Mouse (Mus musculus): ENCODE measurements around the gene Heatr5a. TPM values are rescaled to one million over a fixed set of nuclear protein-coding genes. Genes with fewer than 3 reads are reported as not detected.

Heatr5a gene
- polyA plus RNA-seq, 1 experiment: 8.2 TPM

DNA sequence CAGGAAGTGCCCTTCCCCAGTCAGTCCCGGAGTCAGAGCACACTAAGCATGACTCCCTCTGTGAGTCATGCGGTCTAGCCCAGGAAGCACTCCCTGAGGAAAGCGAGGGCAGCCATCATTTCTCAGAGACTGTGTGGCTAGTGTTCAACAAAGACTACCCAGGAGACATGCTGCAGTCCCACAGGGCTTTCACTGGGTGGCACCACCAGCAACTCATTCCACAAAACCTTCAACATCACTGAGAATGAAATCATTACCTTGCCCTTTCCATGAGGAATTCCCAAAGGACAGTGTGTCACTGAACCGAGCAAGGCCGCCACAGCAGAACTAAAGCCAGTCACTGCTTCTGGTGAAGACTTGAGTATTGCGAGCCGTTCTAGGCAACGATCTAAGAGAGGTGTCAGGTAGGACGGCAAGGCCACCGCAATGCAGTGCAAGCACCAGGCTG is 23.6 kb downstream of the Heatr5a start:
- no peak overlapping the region for H3K27ac ChIP-seq (ENCODE audit: insufficient read depth, low read length)

DNA sequence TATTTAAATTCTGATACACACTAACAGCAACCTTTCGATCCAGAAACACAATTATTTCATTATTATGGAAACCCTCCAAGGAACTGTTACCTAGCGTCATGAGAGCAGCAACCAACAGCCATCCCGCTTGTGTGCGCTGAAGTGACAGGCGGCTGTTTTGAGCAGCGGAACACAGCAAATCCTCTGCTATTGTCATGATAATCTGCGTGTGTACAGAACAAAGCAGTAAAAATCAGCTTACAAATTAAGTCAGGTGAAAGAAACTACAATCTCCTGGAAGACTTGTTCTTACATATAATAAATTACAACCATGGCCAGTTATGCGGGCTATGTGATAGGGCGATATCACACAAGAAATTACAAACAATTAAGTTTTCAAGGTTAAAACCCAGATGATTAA is 25.8 kb downstream of the Heatr5a start:
- TF ChIP-seq POLR2A (IDR thresholded peaks at IDR 0.05; ENCODE audit: extremely low read depth, insufficient read depth, low read length) (no peak), CTCF (IDR thresholded peaks at IDR 0.05; ENCODE audit: extremely low read depth, insufficient read depth, low read length) (no peak)
- no peaks in the 10 kb centered on the region for H3K4me1 ChIP-seq (ENCODE audit: control insufficient read depth, insufficient read depth, low read length)
- H3K4me3 ChIP-seq (ENCODE audit: insufficient read depth, low read length): no peak overlapping the region
- no peak overlapping the region for H3K27ac ChIP-seq (ENCODE audit: insufficient read depth, low read length)

More for the DNA sequence above, 23.6 kb downstream of the Heatr5a start:
- no peak overlapping the region for H3K4me3 ChIP-seq (ENCODE audit: insufficient read depth, low read length)
- TF ChIP-seq CTCF (IDR thresholded peaks at IDR 0.05; ENCODE audit: extremely low read depth, insufficient read depth, low read length): peak; percentile 37
- no peak for TF ChIP-seq POLR2A (IDR thresholded peaks at IDR 0.05; ENCODE audit: extremely low read depth, insufficient read depth, low read length)
- H3K4me1 ChIP-seq (ENCODE audit: control insufficient read depth, insufficient read depth, low read length): no peaks in the 10 kb centered on the region; the same call in 1 of the 2 replicates

DNA sequence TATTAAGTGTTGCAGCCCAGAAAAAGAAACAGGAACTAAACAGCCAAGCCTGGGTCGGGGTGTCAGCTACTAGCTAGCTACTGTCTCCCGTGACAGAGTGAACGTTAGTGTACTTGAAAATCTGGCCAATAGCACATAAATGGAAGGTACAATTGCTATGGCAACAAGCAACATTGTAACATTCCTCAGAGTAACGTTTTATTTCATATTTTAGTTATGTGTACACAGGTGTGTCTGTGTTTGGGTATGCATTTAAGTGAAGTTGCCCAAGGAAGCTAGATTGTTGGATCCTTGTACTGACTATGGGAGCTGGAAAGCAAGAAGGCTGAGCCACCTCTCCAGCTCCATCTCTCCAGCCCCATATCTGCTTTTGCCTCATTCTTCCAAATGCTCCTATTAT is 31.3 kb downstream of the Heatr5a start:
- Histone ChIP-seq H3K4me3 (ENCODE audit: insufficient read depth, low read length) (no peak overlapping the region), H3K27ac (ENCODE audit: insufficient read depth, low read length) (no peak overlapping the region), H3K4me1 (ENCODE audit: control insufficient read depth, insufficient read depth, low read length) (no peaks in the 10 kb centered on the region)
- TF ChIP-seq CTCF (IDR thresholded peaks at IDR 0.05; ENCODE audit: extremely low read depth, insufficient read depth, low read length): no peak
- TF ChIP-seq POLR2A (IDR thresholded peaks at IDR 0.05; ENCODE audit: extremely low read depth, insufficient read depth, low read length): no peak

DNA sequence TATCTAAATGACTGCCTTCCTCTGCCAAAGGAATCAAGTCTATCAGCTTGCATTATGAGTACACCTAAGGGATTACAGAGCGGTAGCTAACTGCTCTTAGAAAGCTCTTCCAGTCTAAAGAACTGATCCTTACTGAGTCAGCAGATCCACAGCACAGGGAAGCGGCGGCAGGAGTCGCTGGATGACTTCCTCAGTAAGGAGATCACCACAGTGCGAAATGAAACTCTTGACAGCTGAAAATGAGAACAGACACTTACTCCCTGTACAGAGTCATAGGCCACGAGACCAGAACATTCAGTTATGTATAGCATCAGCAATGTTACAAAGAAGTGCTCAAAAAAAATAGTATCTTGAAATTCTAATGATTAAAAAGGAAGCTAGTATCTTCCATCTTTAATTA is 33.2 kb downstream of the Heatr5a start:
- H3K27ac ChIP-seq (ENCODE audit: insufficient read depth, low read length): no peak overlapping the region
- no peaks in the 10 kb centered on the region for H3K4me1 ChIP-seq (ENCODE audit: control insufficient read depth, insufficient read depth, low read length)
- TF ChIP-seq POLR2A (IDR thresholded peaks at IDR 0.05; ENCODE audit: extremely low read depth, insufficient read depth, low read length) (no peak), CTCF (IDR thresholded peaks at IDR 0.05; ENCODE audit: extremely low read depth, insufficient read depth, low read length) (no peak)
- H3K4me3 ChIP-seq (ENCODE audit: insufficient read depth, low read length): no peak overlapping the region

DNA sequence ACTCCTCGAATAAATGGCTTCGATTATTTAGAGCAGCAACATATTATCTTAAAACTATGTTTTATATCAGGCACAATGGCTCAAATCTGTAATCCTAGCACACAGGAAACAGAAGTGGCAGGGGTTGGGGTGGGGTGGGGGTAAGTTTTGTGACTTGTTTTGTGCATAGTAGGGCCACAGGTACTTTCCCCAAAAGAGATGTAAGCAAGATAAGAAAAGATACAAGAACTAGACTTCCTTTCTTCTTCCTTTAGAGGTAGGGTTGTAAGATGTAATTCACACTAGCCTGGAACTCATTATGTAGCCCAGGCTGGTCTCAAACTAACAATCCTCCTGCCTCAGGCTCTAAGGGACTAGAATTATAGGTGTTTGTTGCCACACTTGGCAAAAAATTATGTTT is 41.5 kb downstream of the Heatr5a start:
- Histone ChIP-seq H3K4me1 (ENCODE audit: control insufficient read depth, insufficient read depth, low read length) (no peaks in the 10 kb centered on the region), H3K4me3 (ENCODE audit: insufficient read depth, low read length) (no peak overlapping the region), H3K27ac (ENCODE audit: insufficient read depth, low read length) (no peak overlapping the region)
- TF ChIP-seq CTCF (IDR thresholded peaks at IDR 0.05; ENCODE audit: extremely low read depth, insufficient read depth, low read length) (no peak), POLR2A (IDR thresholded peaks at IDR 0.05; ENCODE audit: extremely low read depth, insufficient read depth, low read length) (no peak)

DNA sequence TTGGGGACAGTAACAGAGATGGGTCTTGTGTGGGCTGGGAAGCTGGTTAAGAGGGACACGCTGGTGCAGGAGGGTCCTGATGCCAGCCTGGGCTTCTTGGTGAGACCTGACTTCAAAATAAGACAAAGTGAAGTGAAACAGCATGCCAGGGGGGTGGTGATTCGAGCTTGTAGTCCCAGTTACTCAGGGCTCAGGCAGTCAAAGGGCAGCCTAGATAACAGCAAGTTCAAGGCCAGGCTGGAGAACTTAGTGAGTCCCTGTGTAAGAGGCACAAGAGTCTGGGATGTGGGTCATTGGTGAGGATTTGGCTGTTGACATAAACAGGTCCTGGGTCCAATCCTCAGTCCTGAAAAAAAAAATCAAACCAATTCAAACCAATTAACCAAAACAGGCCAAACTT is 53.9 kb downstream of the Heatr5a start:
- Histone ChIP-seq H3K27ac (ENCODE audit: insufficient read depth, low read length) (no peak overlapping the region), H3K4me3 (ENCODE audit: insufficient read depth, low read length) (no peak overlapping the region), H3K4me1 (ENCODE audit: control insufficient read depth, insufficient read depth, low read length) (no peaks in the 10 kb centered on the region)
- TF ChIP-seq POLR2A (IDR thresholded peaks at IDR 0.05; ENCODE audit: extremely low read depth, insufficient read depth, low read length): no peak
- TF ChIP-seq CTCF (IDR thresholded peaks at IDR 0.05; ENCODE audit: extremely low read depth, insufficient read depth, low read length): no peak

DNA sequence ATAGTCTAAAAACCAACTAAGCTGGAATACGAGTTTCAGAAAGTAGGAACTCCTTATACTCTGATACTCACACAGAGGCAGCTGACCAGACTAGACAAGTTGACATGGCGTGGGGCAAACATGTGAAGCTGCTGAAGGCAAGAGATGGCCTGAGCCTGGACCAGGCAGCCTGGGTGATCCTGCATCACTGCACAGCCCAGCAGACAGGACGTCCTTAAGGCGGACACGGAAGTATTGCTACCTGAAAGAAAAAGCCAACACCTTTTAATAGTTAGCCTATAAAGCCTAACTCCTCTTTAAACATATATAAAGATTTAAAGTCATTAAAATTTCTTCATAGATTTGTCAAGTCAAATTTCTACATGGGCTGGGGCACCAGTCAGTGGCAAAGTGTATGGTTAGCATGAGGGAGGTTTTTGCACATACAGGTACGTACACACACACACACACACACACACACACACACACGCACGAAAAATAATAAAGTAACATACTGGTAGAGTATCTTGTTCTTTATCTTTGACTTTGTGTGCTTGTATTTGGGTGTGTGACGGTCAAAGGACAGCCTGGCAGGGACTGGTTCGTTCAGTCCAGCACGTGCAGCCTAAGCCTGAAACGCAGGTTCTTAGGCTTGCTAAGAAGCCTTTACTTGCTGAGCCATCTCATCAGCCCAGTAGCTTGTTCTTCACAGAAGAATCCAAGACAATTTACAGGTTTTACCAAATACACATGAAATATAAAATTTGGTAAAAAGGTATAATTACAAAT is 56.0 kb downstream of the Heatr5a start:
- no peak for TF ChIP-seq POLR2A (IDR thresholded peaks at IDR 0.05; ENCODE audit: extremely low read depth, insufficient read depth, low read length)
- no peak for TF ChIP-seq CTCF (IDR thresholded peaks at IDR 0.05; ENCODE audit: extremely low read depth, insufficient read depth, low read length)
- no peak overlapping the region for H3K27ac ChIP-seq (ENCODE audit: insufficient read depth, low read length)
- no peaks in the 10 kb centered on the region for H3K4me1 ChIP-seq (ENCODE audit: control insufficient read depth, insufficient read depth, low read length)
- no peak overlapping the region for H3K4me3 ChIP-seq (ENCODE audit: insufficient read depth, low read length)

DNA sequence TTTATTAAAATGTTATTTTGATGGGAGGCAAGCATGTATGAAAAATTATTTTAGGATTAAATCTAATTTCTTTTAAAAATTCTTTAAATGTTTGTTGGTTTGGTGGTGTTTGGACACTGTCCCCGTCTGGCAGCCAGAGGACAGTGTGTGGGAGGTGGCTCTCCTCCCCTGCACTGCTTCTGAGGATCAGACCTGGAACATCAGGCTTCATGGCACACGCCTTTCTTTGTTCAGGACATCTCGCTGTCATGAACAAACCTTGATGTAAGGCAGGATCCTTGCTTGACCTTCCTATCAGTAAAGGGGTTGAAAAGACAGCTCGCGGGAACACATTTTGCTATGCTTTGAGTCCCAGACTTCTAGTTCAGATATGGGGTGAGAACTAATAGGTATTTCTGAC is 61.9 kb downstream of the Heatr5a start:
- Histone ChIP-seq H3K4me3 (ENCODE audit: insufficient read depth, low read length) (no peak overlapping the region), H3K4me1 (ENCODE audit: control insufficient read depth, insufficient read depth, low read length) (no peaks in the 10 kb centered on the region), H3K27ac (ENCODE audit: insufficient read depth, low read length) (no peak overlapping the region)
- TF ChIP-seq POLR2A (IDR thresholded peaks at IDR 0.05; ENCODE audit: extremely low read depth, insufficient read depth, low read length) (no peak), CTCF (IDR thresholded peaks at IDR 0.05; ENCODE audit: extremely low read depth, insufficient read depth, low read length) (no peak)

DNA sequence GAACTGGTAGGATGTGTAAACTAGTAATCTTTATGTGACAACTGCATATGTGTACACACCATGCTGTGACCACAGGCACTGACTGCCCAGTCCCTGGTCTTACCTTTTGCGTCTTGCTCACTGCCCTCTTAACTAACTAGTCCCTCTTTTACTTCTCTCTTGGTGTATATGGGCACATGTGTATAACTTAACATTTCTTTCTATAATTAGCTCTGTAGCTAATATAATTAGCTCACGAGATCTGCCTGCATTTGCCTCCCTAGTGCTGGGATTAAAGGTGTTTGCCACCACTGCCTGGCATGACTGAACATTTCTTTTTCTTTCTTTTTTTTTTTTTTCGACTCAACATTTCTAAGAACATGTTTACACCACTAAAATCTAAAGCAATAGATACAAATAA is 63.6 kb downstream of the Heatr5a start:
- H3K4me3 ChIP-seq (ENCODE audit: insufficient read depth, low read length): no peak overlapping the region
- no peak for TF ChIP-seq POLR2A (IDR thresholded peaks at IDR 0.05; ENCODE audit: extremely low read depth, insufficient read depth, low read length)
- no peaks in the 10 kb centered on the region for H3K4me1 ChIP-seq (ENCODE audit: control insufficient read depth, insufficient read depth, low read length)
- H3K27ac ChIP-seq (ENCODE audit: insufficient read depth, low read length): no peak overlapping the region

DNA sequence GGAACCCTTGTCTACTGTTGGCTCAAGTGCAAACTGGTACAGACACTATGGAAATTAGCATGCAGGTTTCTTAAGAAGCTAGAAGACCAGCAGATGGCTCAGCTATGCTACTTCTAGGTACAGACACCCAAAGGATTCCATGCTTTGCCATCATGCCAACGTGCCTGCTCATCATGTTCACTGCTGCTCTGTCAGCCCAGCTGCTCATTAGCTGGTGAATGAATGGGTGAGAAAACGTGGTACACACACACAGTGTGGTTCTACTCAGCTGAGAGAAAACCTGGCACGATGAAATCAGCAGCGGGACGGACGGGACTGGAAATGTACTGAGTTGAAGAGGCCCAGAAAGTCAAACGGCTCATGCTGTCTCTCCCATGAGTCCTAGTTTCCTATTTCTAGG is 70.6 kb downstream of the Heatr5a start:
- no peak overlapping the region for H3K27ac ChIP-seq (ENCODE audit: insufficient read depth, low read length)
- no peak for TF ChIP-seq POLR2A (IDR thresholded peaks at IDR 0.05; ENCODE audit: extremely low read depth, insufficient read depth, low read length)
- no peak for TF ChIP-seq CTCF (IDR thresholded peaks at IDR 0.05; ENCODE audit: extremely low read depth, insufficient read depth, low read length)
- no peaks in the 10 kb centered on the region for H3K4me1 ChIP-seq (ENCODE audit: control insufficient read depth, insufficient read depth, low read length)
- no peak overlapping the region for H3K4me3 ChIP-seq (ENCODE audit: insufficient read depth, low read length)
